Mouse (Mus musculus) cerebellum, adult 2 months (tissue): ENCODE measurements around the gene Zfp866. TPM values are rescaled to one million over a fixed set of nuclear protein-coding genes. Genes with fewer than 3 reads are reported as not detected.

Experiments
- DNase-seq, 2 experiments: peaks; one replicate each; pipeline ENCODE4 v3.0.0; 2021
- H3K27ac ChIP-seq: fragments of 200-500 bp; 2 replicates; pipeline ENCODE4 v1.5.1; 2012; ENCODE audit warnings: low read length, control low read depth, inconsistent platforms; ENCODE audit not compliant: insufficient read depth
- H3K27me3 ChIP-seq: fragments of 200-500 bp; 2 replicates; pipeline ENCODE4 v1.6.1; 2012; ENCODE audit warnings: inconsistent platforms, mild to moderate bottlenecking, low read length, moderate library complexity; ENCODE audit not compliant: control insufficient read depth, insufficient read depth
- H3K4me1 ChIP-seq: fragments of 200-500 bp; 2 replicates; pipeline ENCODE4 v1.6.1; 2011; ENCODE audit warnings: low read length; ENCODE audit not compliant: control insufficient read depth, insufficient read depth
- H3K4me3 ChIP-seq: fragments of 200-500 bp; replicated peaks from 2 replicates; pipeline ENCODE3; 2011; ENCODE audit warnings: mild to moderate bottlenecking, low read depth, low read length, control low read depth; ENCODE audit not compliant: insufficient read depth
- CTCF ChIP-seq: fragments of 200-500 bp; IDR thresholded peaks from 2 replicates; pipeline ENCODE4 v1.5.1; 2011; ENCODE audit warnings: low read depth, mild to moderate bottlenecking, control low read depth, low read length, moderate library complexity, borderline replicate concordance; ENCODE audit not compliant: insufficient read depth
- POLR2A ChIP-seq: fragments of 200-500 bp; IDR thresholded peaks from 2 replicates; pipeline ENCODE4 v1.6.1; 2011; ENCODE audit warnings: low read length, control low read depth, borderline replicate concordance; ENCODE audit not compliant: insufficient read depth
- WGBS: fragments of 180-500 bp; shearing (Covaris S2); methylation state at CpG from one replicate; pipeline ENCODE4 v1.1.7; 2018; 5-methylcytosine and 5-hydroxymethylcytosine counted together
- polyA plus RNA-seq: library from polyadenylated mRNA; depleted of rRNA; stranded (reverse); fragments of >200 nt; gene quantifications from 2 replicates; pipeline ENCODE4 v1.2.3, GENCODE M21; 2012

Zfp866 gene
- polyA plus RNA-seq, 1 experiment, result 30.6 TPM

GRCm38 (mm10) chr8:69749544-69750454, 41.2 kb downstream of the Zfp866 start, which contains the start of gene Zfp963:
Zfp963 (minus strand) TSS chr8:69749970.
- 3% methylated on average over 48 of the region's 48 CpGs for WGBS
- DNase-seq, result peak; percentile 97 to 98
- TF ChIP-seq CTCF, result no peak
- TF ChIP-seq POLR2A, result peak; percentile 100
- Histone ChIP-seq H3K4me3 (peak within 1 kb of the TSS; percentile 80), H3K27ac (peak within 1 kb of the TSS; percentile 97), H3K27me3 (no peaks in the 10 kb centered on the region), H3K4me1 (no peaks in the 10 kb centered on the region)

GRCm38 (mm10) chr8:69741231-69741630, 49.7 kb downstream of the Zfp866 start:
- no peak overlapping the region for H3K4me3 ChIP-seq
- no peaks in the 10 kb centered on the region for H3K27me3 ChIP-seq
- H3K4me1 ChIP-seq, result no peaks in the 10 kb centered on the region
- DNase-seq, result no peak
- no peak overlapping the region for H3K27ac ChIP-seq
- WGBS, result 73% methylated on average over 2 of the region's 2 CpGs
- no peak for TF ChIP-seq POLR2A
- no peak for TF ChIP-seq CTCF

GRCm38 (mm10) chr8:69740763-69741162, 50.2 kb downstream of the Zfp866 start:
- Histone ChIP-seq H3K4me3 (no peak overlapping the region), H3K4me1 (no peaks in the 10 kb centered on the region), H3K27ac (no peak overlapping the region), H3K27me3 (no peaks in the 10 kb centered on the region)
- TF ChIP-seq POLR2A, result no peak
- no peak for TF ChIP-seq CTCF
- DNase-seq, result no peak
- WGBS, result 89% methylated on average over 6 of the region's 6 CpGs

GRCm38 (mm10) chr8:69735495-69735894, 55.5 kb downstream of the Zfp866 start:
- no peak overlapping the region for H3K27ac ChIP-seq
- no peak overlapping the region for H3K4me3 ChIP-seq
- no peak for DNase-seq
- WGBS, result 70% methylated on average over 1 of the region's 1 CpGs
- no peaks in the 10 kb centered on the region for H3K27me3 ChIP-seq
- no peaks in the 10 kb centered on the region for H3K4me1 ChIP-seq
- TF ChIP-seq CTCF (no peak), POLR2A (no peak)

GRCm38 (mm10) chr8:69717232-69717580, 73.8 kb downstream of the Zfp866 start:
- no peaks in the 10 kb centered on the region for H3K27me3 ChIP-seq
- TF ChIP-seq CTCF, result no peak
- no peak for TF ChIP-seq POLR2A
- no peak for DNase-seq
- peaks cover 9% of the 10 kb centered on the region for H3K4me1 ChIP-seq
- no peak overlapping the region for H3K27ac ChIP-seq
- peak overlapping the region; percentile 45 for H3K4me3 ChIP-seq
- WGBS, result 44% methylated on average over 5 of the region's 5 CpGs

- no peak for TF ChIP-seq CTCF
- peak; percentile 77 for TF ChIP-seq POLR2A
- DNase-seq, result peak; percentile 94 to 100
- Histone ChIP-seq H3K27me3 (no peaks in the 10 kb centered on the region), H3K4me3 (peak overlapping the region; percentile 65), H3K27ac (peak overlapping the region; percentile 87), H3K4me1 (peaks cover 9% of the 10 kb centered on the region)
- under 1% methylated on average over 51 of the region's 52 CpGs for WGBS
Measured at GRCm38 (mm10) chr8:69716403-69717231, 74.4 kb downstream of the Zfp866 start.

GRCm38 (mm10) chr8:69715366-69715765, 75.6 kb downstream of the Zfp866 start:
- TF ChIP-seq POLR2A, result no peak
- TF ChIP-seq CTCF, result no peak
- DNase-seq, result peak in 1 of 2 experiments; percentile 32
- H3K4me1 ChIP-seq, result peaks cover 9% of the 10 kb centered on the region
- no peak overlapping the region for H3K27ac ChIP-seq
- 38% methylated on average over 6 of the region's 6 CpGs for WGBS
- no peaks in the 10 kb centered on the region for H3K27me3 ChIP-seq
- peak overlapping the region; percentile 61 for H3K4me3 ChIP-seq
